Mouse (Mus musculus) spleen, embryonic (tissue): ENCODE results near the gene Polr3b.

Experiments used
- CTCF ChIA-PET: fragments of 350-600 bp; sonication (Branson Sonifier 250); formaldehyde crosslinking; loops from one replicate; lab custom pipeline; 2022; lab: Charles Lee

Gene Polr3b

DNA sequence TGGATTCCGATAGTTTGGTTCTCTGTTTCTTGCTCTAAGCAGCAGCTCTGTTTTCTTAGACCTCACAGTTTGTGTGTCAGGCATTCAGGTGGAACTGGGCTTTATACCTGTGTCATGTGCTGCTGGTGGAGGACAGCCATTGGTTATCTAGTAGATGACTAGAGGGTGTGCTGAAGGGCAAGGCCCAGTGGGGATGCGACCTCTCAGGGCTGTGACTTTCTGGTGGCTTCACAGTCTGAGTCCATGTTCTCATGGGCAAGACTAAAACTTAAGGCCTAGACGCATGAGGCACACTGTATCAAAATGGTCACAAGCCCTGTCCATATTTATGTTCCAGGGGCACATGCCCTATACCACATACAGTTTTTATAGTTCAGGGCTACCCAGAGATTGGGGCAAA, 37.2 kb downstream of the Polr3b start:
- CTCF ChIA-PET, result no interaction called here

DNA sequence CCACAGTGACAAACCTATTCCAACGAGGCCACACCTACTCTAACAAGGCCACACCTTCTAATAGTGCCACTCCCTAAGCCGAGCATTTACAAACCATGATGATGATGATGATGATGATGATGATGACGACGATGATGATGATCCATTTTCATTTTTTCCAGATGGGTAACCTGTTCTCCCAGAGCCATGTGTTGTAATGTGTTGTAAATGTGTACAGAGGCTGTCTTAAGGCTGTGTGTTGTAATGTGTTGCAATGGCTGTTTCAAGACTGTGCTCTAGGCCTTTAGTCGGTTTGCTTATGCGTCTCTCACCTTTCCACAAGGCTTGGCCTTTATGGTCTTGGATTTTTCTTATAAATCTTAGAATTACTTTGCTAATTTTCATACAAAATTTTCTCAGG, 40.0 kb downstream of the Polr3b start:
- CTCF ChIA-PET, result no interaction called here

DNA sequence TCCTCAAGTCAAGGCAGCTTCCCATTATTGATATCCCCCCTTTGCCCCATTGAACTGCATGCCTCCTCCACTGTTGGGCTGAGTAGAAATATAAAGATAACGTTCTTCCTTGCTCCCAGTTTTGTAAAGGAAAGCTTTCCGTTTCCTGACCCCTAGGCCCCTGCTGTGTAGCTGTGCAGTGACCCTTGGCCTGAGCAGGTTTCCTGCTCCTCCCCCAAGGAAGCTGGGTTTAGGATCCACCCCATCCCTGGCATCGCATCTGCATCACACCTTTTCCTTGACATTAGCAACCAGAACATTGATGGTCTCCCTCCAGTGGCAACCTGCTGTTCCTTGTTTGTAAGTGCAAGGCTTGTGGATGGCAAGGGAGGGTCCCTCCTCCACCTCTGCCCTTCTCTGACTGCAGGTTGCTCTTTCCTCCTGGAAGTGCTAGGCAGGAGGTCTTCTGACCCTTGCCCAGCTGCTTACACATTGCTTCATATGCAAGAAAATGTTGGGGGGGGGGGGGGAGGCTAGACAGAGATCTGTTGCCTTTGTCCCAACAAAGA, 43.7 kb downstream of the Polr3b start:
- CTCF ChIA-PET, result no interaction called here

DNA sequence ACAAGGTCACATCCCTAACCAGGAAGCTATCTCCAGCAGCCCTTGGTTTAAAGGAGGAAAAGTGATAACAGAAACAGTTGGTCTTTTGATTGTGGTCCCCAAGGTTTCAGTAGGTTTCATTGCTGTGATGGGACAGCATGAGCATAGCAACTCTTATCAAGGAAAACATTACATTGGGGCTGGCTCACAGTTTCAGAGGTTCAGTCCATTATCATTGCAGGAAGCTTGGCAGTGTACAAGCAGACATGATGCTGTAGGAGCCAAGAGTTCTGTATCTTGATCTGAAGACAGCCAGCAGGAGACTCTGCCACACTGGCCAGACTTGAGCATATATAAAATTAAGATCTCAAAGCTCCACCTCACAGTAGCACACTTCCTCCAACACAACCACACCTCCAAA, 53.6 kb downstream of the Polr3b start:
- CTCF ChIA-PET, result no interaction called here

DNA sequence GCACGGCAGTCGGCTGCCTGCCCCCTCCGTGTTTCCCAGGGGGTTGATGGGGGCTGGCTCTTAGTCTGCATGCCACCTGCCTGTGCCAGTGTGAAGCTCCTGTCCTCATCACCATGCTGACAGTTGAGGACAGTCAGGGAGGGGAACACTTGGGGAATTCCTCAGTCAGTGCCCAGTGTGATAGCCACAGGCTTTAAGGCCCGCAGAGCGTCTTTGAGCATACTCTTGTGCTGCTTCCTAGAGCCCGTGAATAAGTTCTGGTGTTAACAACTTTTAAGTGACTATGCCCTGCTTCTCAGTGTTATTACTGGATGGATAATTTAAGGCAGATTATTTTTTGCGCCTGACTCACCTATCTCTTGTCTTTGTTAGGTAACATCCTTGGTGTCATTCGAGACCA, 54.4 kb downstream of the Polr3b start:
- CTCF ChIA-PET, result no interaction called here

DNA sequence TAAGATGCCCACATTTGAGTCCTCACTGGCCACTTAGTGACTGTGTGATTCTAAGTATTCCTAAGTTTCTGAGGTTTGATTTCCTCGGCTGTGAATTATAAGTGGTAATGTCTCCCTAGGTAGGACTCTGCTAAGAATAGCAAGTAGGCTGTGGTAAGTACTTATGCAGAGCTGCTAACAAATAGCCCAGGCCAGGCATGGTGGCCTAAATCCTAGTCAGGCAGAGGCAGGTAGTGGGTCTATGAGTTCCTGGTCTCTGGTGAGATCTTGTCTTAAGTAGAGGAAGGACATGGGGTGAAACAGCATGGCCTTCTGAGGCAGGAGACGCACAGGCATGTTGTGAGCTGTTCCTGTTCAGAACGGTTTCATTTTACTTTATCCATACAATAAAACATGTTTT, 55.8 kb downstream of the Polr3b start:
- CTCF ChIA-PET, result no interaction called here

DNA sequence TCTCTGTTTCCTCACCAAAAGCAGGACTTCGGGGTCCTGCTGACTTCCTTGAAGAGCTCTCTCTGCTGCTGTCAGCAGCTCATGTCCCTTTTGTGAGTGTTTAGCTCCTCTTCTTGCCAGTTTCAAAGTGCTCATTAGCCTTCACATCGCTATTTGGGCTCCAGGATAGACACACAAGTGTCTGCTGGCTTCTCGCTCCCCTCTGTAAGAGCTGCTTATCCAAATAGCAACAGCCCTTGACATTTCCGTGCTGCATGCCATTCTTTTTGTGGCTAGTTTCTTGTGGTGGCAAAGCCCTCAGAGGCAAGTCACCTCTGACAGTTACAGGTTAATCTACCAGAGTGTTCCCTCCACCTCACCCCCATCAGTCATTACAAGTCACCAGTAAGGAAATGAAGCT, 56.3 kb downstream of the Polr3b start:
- CTCF ChIA-PET, result interaction anchor here (0.5 kb wide), 1 partner anchor 1480 kb away, joined by 4 read pairs; no protein-coding TSS in a partner anchor

DNA sequence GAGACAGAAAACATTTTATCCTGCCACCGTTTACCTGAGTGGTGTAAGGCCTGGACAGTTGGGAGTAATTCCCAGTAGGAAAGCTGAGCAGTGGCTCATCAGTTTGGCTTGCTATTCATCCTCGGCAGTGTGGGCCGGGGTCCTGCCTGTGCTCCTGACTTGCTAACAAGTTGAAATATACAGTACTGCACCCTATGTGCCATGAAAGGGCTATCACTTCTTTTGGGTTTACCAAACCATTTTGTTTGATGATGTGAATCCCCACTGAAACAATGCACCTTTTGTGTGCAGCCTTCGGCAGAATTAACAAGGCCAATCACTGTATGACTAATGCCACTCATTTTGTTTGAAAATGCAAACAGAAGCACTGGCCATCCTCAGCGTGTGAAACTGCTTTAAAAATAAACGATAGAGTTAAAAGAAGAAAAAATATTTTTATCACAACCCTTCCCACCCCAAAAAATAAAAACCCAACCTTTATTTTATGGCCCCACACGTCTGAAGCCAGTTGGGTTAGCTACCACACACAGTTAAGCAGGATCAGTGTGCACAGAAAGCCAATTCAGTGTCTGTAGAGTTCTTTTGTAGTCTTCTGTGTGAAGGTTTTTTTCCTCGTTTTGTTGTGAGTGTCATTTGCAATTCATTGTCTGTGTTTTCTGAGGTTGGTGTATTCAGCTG, 63.5 kb downstream of the Polr3b start:
- CTCF ChIA-PET, result no interaction called here

DNA sequence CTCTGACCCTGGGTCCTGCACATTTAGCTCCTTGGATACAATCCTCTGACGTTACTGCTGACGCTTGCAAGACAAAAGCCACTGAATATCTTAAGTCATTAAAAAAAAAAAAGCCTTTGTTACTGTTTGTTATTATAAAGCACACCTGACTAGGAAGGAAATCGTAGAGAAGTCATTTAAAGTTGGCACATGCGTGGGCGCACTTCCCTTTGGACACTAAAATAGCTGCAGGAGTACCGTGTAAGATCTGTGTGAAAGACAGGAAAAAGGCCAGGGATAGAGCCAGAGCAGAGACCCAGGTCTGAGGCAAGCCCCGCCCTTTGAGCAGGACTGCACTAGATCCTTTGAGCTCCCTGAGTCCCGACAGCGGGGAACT, 64.0 kb downstream of the Polr3b start:
- CTCF ChIA-PET, result no interaction called here

DNA sequence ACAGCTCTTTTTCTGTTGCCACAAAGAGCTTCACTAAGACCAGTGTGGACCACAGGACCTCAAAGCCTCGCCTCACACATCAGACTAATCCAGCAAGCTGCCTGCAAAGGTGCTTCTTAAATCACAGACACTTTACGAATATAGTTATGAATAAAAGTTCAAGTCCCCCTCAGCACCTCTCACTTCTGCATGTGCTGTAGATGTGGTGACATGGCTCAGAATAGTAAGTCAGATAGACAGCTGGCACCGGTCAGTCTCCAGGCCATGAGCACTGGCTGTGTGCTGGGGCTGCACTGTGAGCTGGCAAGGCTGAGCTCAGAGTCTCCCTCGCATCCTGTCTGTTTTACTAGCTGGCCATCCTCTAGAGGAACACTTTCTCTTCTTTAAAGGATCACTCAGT, 64.6 kb downstream of the Polr3b start:
- CTCF ChIA-PET, result no interaction called here

DNA sequence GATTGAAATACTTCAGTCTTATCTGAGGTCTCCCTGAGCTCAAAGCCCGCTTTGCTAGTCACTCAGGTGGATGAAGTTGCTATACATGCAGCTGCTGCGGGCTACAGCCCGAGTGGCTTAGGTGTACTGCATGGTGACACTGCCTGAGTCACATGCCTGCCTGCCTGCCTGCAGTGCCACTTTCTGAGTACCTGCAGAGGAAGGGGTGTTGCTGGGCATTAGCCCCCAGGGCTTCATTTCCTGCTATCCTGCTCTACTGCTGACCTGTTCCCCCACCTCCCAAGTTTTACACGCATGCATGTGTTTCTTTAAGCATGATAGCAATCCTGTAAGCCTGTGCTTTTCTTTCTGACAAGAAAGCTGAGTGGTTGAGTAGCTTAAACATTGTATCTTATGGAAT, 65.6 kb downstream of the Polr3b start:
- CTCF ChIA-PET, result no interaction called here

DNA sequence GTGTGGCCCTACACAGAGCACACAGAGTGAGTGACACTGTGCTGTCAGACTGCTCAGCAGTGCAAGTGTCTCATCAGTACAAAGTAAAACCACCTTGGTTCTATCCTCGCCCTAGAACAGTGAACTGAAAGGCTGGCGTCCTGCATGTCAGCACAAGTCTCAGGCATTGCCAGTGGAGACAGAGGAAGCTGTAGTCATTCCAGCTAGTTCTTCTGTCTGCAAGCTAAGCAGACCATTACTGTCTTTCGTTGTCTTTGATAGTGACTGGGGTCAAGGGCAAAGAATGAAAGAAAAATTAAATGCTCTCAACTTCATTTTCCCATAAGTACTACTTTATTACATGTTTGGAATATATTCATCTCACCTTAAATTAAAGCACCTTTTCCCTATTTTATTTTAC, 67.8 kb downstream of the Polr3b start:
- CTCF ChIA-PET, result no interaction called here

DNA sequence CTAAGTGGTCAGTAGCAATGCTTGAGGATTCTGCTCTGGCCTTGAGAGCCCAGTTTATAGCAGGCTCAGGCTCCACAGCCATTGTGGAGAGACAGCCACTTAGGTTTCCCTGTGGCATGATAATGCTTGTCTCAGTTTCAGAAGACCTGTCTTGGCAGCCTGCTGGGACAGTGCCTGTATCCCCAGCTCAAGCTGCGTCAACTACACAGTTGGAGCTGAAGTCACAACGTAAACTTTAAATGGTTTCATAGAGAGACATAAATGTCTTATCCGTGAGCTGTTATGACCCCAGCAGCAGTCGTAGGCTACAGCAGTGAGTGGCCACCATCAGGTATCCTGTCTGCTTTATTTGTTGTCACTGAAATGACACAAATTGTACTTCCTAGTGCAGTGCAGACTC, 68.7 kb downstream of the Polr3b start:
- CTCF ChIA-PET, result no interaction called here

DNA sequence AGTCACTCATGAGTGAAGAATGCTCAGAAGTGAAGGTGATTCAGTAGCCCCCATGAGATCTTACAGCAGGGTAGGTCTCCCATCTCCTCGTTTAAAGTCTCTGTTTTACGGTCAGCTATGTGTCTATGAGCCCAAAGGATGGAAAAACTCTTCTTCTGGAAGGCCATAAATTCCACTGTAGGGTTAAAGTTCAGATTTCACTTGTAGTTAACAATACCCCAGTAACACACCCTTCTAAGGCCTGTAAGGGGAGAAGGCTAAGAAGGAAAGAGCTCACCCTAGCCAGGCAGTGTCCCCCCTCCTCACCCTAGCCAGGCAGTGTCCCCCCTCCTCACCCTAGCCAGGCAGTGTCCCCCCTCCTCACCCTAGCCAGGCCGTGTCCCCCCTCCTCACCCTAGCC, 69.6 kb downstream of the Polr3b start:
- CTCF ChIA-PET, result no interaction called here

DNA sequence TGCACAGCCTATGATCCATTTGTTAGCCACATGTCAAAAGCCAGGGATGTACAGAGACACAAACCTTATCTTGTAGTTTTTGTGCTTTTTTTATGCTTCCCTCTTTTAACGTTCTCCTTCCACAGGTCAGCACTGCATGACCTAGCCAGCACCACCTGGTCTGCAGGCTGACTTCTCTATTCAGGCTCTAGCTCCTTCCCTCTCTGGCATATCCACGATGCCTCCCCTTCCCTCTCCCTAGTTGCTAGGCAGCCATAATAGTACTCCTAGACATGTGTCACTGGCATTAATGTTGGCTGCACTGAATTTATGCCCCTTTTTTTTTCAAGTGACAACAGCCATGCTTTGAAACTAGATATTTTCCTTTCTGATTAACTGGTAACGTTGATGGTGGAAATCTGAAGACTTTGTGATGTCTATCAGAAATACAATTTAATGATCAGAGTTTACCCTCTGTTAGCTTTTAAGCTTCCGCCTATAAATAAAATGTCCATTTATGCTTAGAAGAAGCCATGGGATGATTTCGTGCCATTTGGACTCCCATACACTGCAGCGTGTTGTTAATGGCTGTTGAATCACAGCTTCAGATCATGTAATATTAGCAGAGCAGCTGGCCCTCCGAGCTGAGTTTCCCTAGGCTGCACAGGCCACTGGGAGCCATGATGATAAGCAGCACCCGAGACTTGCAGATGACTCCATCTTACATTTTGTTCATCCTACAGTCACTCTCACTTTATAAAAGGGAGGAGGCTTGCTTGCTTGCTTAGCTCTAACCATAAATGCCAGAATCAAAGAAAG, 71.9 kb downstream of the Polr3b start:
- CTCF ChIA-PET, result no interaction called here

DNA sequence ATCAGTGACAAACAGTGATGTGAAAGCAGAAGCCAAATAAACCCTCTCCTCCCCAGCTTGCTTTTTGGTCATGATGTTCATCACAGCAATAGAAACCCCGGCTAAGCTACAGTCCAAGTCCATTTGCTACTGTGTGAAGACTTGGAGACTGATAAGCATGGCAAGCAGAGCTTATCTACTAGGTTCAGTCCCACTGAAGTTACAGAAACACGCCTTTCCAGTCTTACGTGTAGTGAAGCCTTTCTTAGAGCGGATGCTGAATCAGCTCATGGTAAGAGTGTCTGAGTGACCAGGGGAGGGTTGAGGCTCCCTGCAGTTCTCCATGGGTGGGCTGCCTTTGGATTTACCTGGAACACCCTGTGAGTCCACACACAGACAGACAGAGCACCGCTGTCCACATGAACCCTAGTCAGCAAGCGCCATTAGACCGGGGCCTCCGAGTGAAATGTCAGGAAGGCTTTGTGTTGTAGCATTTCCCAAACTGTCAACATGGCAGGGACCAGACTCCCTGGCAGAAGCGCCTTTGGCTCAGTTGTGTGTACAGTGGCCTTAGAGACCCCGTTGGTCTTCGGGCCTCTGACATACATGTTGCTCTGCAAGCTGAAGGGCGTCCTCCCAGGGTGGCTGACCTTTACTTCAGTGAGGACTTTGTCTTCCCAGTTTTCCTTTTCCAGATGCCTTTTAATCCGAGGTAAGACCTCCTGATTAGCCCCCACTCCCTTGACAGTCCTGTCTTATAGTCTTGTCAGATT, 78.3 kb downstream of the Polr3b start:
- CTCF ChIA-PET, result no interaction called here

DNA sequence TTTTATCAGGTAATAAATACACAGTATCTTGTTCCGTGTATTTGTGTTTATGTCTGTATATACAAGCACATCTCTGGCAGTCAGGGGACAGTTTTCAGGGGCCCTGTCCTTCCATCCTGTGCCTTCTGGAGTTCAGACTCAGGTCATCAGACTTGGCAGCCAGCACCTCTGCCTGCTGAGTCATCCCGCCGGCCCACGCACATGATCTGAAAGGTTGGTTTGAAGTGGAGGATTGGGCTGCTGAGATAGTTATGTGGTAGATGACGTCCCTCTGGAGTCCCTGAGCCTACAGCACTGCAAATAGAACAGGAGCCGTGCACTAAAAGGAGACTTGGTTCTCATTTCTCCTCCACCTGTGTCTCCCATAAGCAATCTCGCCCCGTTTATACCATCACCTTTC, 79.0 kb downstream of the Polr3b start:
- CTCF ChIA-PET, result no interaction called here

DNA sequence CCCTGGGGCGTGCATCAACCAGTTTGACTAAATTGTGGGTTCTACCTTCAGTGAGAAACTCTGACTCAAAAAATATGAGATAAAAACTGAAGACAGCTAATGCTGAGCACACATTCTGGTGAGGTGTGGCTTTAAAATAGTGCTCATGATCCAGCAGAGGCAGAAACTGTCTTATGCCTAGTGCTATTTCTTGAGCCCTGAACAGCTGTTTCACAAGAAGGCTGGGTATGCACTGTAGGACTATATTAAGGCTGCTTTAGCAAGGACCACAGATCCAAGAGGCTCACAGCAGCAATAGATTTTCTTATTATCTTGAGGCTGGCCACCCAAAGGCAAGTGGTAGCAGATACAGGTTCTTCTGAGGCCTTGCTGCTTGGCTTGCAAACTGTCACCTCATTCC, 80.0 kb downstream of the Polr3b start:
- CTCF ChIA-PET, result no interaction called here

DNA sequence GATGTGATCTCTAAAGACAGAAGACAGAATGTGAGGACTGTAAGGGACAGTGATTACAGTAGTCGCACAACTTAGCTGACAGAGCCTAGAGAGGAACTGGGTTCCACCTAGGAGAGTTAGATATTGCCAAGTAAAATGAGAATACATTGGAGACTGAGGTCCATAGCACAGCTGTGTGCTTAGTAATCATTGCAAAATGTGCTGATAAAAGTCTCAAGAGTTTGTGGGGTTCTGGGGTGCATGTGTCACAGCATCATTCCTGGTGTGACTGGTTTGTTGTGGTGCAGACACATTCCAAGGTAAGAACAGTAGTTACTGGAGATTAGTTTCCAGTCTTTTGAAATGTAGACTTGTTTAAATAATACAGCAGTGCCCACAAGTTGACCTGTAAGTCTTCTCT, 82.5 kb downstream of the Polr3b start:
- CTCF ChIA-PET, result no interaction called here

DNA sequence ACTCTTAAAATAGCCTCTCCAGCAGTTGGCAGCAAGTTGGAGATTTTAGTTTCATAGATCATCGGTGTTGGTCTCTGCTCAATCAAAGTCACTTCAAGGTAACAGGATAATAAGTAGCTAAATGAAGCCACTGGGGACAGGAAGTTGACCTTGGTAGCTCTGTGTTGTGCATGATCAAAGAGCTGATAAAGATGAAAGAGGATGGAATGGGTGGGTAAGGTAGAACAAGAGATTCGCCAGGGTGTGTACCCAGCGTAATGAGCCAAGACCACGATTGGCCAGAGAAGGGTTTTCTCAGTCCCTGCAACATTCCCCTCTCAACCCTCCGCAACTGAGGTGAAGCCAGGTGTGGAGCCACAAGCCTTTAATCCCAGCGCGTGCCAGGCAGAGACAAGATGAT, 83.1 kb downstream of the Polr3b start:
- CTCF ChIA-PET, result no interaction called here

DNA sequence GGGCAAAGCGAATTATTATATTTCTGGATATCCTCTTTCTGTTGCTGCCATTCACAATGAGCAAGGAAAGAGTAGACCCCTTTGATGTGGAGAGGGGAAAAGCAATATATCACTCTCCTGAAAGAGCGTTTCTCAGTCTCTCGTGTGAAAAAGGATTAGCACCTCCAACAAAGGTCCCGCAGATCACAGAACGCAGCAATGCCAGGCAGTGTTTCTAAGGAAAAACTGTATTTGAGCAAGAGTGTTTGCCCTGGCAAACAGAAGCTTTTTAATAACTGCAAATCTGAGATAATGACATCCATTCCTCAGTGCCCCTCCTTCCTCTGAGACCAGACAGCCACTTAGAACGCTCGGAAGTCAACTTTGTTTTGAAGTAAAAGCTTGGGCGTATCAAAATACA, 84.5 kb downstream of the Polr3b start:
- CTCF ChIA-PET, result no interaction called here

DNA sequence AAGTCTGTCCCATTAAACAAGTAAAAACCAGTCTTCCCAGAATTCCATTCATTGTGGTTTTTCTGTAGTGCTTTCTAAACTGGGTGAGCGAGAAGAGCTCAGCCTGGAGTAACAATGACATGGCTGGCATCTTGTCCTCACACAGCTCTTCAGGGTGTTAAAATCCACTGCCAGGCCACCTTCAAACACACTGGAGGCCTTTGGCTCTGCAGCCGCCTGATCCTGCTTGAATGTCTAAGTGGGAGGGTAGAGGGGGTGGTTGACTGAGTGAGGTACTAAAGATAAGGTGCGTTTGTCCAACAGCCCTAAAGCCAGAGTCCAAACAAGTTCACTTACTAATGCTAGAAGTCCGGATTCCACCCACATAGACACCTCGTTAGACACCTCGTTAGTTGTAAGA, 85.1 kb downstream of the Polr3b start:
- CTCF ChIA-PET, result interaction anchor here (0.7 kb wide), 1 partner anchor 336 kb away, joined by 19 read pairs; no protein-coding TSS in a partner anchor
